12 mouse cellular contexts compared by ENCODE assay signal in genomic region chr5:30944344-30944743, GRCm38 (mm10). TPM values are rescaled to one million over a fixed set of nuclear protein-coding genes. Genes with fewer than 3 reads are reported as not detected.
A peak's percentile ranks its signal among the peaks of the same experiment; 100 is the strongest.
DNase-seq lines count a peak whose midpoint lies in the region; ATAC-seq and TF ChIP-seq lines count a peak whose summit lies in the region.
"Had no signal": no experiment of that assay in that cellular context is flagged by ENCODE, and none has a peak within 500 bp of the region (broad histone marks: within the 10 kb centered on the region; RNA-seq: fewer than 3 reads in every experiment).

No protein-coding gene starts in this region.

- no peak overlapping the region for H3K27ac ChIP-seq in ES-Bruce4 (ENCODE audit: insufficient read depth, low read length)
- H3K27ac ChIP-seq in hindbrain, embryonic 14.5 days, result no peak overlapping the region
- no peak overlapping the region for H3K27ac ChIP-seq in midbrain, embryonic 14.5 days (replicated peaks; ENCODE audit: low read depth, low read length)
- H3K27ac ChIP-seq: heart, embryonic 15.5 days; liver, embryonic 14.5 days had no signal

- no peak for TF ChIP-seq POLR2A in ES-Bruce4 (IDR thresholded peaks at IDR 0.05; ENCODE audit: insufficient read depth, low read length)

- H3K27me3 ChIP-seq in ES-Bruce4 (ENCODE audit: control insufficient read depth, insufficient read depth, low read length, poor library complexity, severe bottlenecking), result no peaks in the 10 kb centered on the region
- H3K27me3 ChIP-seq in hindbrain, embryonic 14.5 days (ENCODE audit: control insufficient read depth, insufficient read depth, low read length), result no peaks in the 10 kb centered on the region
- H3K27me3 ChIP-seq in midbrain, embryonic 14.5 days (ENCODE audit: control insufficient read depth, insufficient read depth, low read length), result no peaks in the 10 kb centered on the region

- H3K9ac ChIP-seq in ES-Bruce4 (ENCODE audit: low read depth, poor library complexity, severe bottlenecking), result peak overlapping the region; percentile 87; the same call in 1 of the 2 replicates
- no peak overlapping the region for H3K9ac ChIP-seq in hindbrain, embryonic 14.5 days
- no peak overlapping the region for H3K9ac ChIP-seq in midbrain, embryonic 14.5 days (replicated peaks; ENCODE audit: low read length)
- H3K9ac ChIP-seq: liver, embryonic 14.5 days had no signal

- no peak for TF ChIP-seq EP300 in ES-Bruce4 (IDR thresholded peaks at IDR 0.05; ENCODE audit: insufficient read depth, low read depth, low read length)

- H3K4me2 ChIP-seq in hindbrain, embryonic 14.5 days (replicated peaks), result peak overlapping the region; percentile 76
- peak overlapping the region; percentile 76 for H3K4me2 ChIP-seq in midbrain, embryonic 14.5 days (ENCODE audit: low read length)

- no peaks in the 10 kb centered on the region for H3K9me3 ChIP-seq in ES-Bruce4 (replicated peaks; ENCODE audit: control insufficient read depth, insufficient read depth, low read length, poor library complexity, severe bottlenecking)
- H3K9me3 ChIP-seq in hindbrain, embryonic 14.5 days (ENCODE audit: control insufficient read depth, low read length), result no peaks in the 10 kb centered on the region
- H3K9me3 ChIP-seq in midbrain, embryonic 14.5 days (ENCODE audit: control insufficient read depth, low read length), result no peaks in the 10 kb centered on the region
- H3K9me3 ChIP-seq: heart, embryonic 15.5 days had no signal

- H3K36me3 ChIP-seq in ES-Bruce4 (ENCODE audit: control insufficient read depth, insufficient read depth, low read length, poor library complexity, severe bottlenecking), result no peaks in the 10 kb centered on the region
- no peaks in the 10 kb centered on the region for H3K36me3 ChIP-seq in hindbrain, embryonic 14.5 days (replicated peaks; ENCODE audit: control insufficient read depth, insufficient read depth)
- no peaks in the 10 kb centered on the region for H3K36me3 ChIP-seq in midbrain, embryonic 14.5 days (ENCODE audit: control insufficient read depth, insufficient read depth, low read length)
- H3K36me3 ChIP-seq: heart, embryonic 15.5 days had no signal

- DNase-seq in kidney, adult 9 months, result peak; percentile 81
- DNase-seq in kidney, postnatal 10 days, result no peak
- DNase-seq in hindbrain, embryonic 14.5 days (ENCODE audit: low spot score), result no peak
- no peak for DNase-seq in midbrain, embryonic 14.5 days
- DNase-seq in spleen, adult 12 weeks (ENCODE audit: low spot score), result no peak
- no peak for DNase-seq in lung, adult 18-20 months
- DNase-seq: adrenal gland, postnatal 25 days; embryo, embryonic 11 days; gastrocnemius, postnatal 25 days had no signal

- 88% methylated on average over 6 of the region's 6 CpGs for WGBS in hindbrain, embryonic 14.5 days
- 86% methylated on average over 6 of the region's 6 CpGs for WGBS in midbrain, embryonic 14.5 days

- no peak overlapping the region for H3K4me3 ChIP-seq in ES-Bruce4 (ENCODE audit: low read depth, low read length)
- H3K4me3 ChIP-seq in hindbrain, embryonic 14.5 days (replicated peaks; ENCODE audit: low read length), result peak overlapping the region; percentile 53
- H3K4me3 ChIP-seq in midbrain, embryonic 14.5 days (replicated peaks; ENCODE audit: low read depth, low read length), result peak overlapping the region; percentile 51

- no peak for TF ChIP-seq CTCF in ES-Bruce4 (IDR thresholded peaks at IDR 0.05; ENCODE audit: low read depth, low read length)

- no peaks in the 10 kb centered on the region for H3K4me1 ChIP-seq in ES-Bruce4 (ENCODE audit: control insufficient read depth, insufficient read depth, low read length)
- H3K4me1 ChIP-seq in hindbrain, embryonic 14.5 days (replicated peaks; ENCODE audit: control insufficient read depth, insufficient read depth, low read length), result peaks cover 5% of the 10 kb centered on the region; the same call in 1 of the 2 replicates
- H3K4me1 ChIP-seq in midbrain, embryonic 14.5 days (ENCODE audit: control insufficient read depth, insufficient read depth, low read length), result peaks cover 6% of the 10 kb centered on the region

- no peak for ATAC-seq in hindbrain, embryonic 14.5 days (ENCODE audit: low FRiP score)
- ATAC-seq in midbrain, embryonic 14.5 days (ENCODE audit: low FRiP score, low TSS enrichment), result no peak

RNA-seq across cellular contexts. Expression of gene Cgref1, which starts 1.0 kb away (rescaled TPM):
- 26.1 and 26.3 TPM in 2 replicates for polyA plus RNA-seq in ES-Bruce4 (2011; ENCODE audit: insufficient read depth, insufficient read length, low read depth, missing spikeins)
- 62.4 and 71.4 TPM in 2 replicates for polyA plus RNA-seq in hindbrain, embryonic 14.5 days (2014; fragmentation: Nextera tagmentation; extraction: Ambion mirVana)
- 43.0 and 55.3 TPM in 2 replicates for polyA plus RNA-seq in midbrain, embryonic 14.5 days (2014; fragmentation: Nextera tagmentation; extraction: Ambion mirVana)

RNA-seq across cellular contexts. Expression of gene Preb, which starts 15.8 kb away (rescaled TPM):
- polyA plus RNA-seq in ES-Bruce4 (2011; ENCODE audit: insufficient read depth, insufficient read length, low read depth, missing spikeins), result 71.0 and 84.4 TPM in 2 replicates
- 71.3 and 78.6 TPM in 2 replicates for polyA plus RNA-seq in hindbrain, embryonic 14.5 days (2014; fragmentation: Nextera tagmentation; extraction: Ambion mirVana)
- 82.6 and 94.7 TPM in 2 replicates for polyA plus RNA-seq in midbrain, embryonic 14.5 days (2014; fragmentation: Nextera tagmentation; extraction: Ambion mirVana)

RNA-seq across cellular contexts. Expression of gene Khk, which starts 23.1 kb away (rescaled TPM):
- polyA plus RNA-seq in ES-Bruce4 (2011; ENCODE audit: insufficient read depth, insufficient read length, low read depth, missing spikeins), result 12.9 and 14.0 TPM in 2 replicates
- polyA plus RNA-seq in hindbrain, embryonic 14.5 days (2014; fragmentation: Nextera tagmentation; extraction: Ambion mirVana), result 9.0 and 11.2 TPM in 2 replicates
- polyA plus RNA-seq in midbrain, embryonic 14.5 days (2014; fragmentation: Nextera tagmentation; extraction: Ambion mirVana), result 7.0 and 7.4 TPM in 2 replicates

RNA-seq across cellular contexts. Expression of gene Tcf23, which starts 24.1 kb away (rescaled TPM):
- not detected in 2 replicates for polyA plus RNA-seq in ES-Bruce4 (2011; ENCODE audit: insufficient read depth, insufficient read length, low read depth, missing spikeins)
- 0.04 TPM in 1 of 2 replicates, not detected in the other for polyA plus RNA-seq in hindbrain, embryonic 14.5 days (2014; fragmentation: Nextera tagmentation; extraction: Ambion mirVana)
- polyA plus RNA-seq in midbrain, embryonic 14.5 days (2014; fragmentation: Nextera tagmentation; extraction: Ambion mirVana), result 0.08 TPM in 2 replicates

RNA-seq across cellular contexts. Expression of gene Emilin1, which starts 31.1 kb away (rescaled TPM):
- polyA plus RNA-seq in ES-Bruce4 (2011; ENCODE audit: insufficient read depth, insufficient read length, low read depth, missing spikeins), result 2.5 and 3.2 TPM in 2 replicates
- 14.1 and 17.1 TPM in 2 replicates for polyA plus RNA-seq in hindbrain, embryonic 14.5 days (2014; fragmentation: Nextera tagmentation; extraction: Ambion mirVana)
- polyA plus RNA-seq in midbrain, embryonic 14.5 days (2014; fragmentation: Nextera tagmentation; extraction: Ambion mirVana), result 3.7 and 11.2 TPM in 2 replicates
